Mouse (Mus musculus): ENCODE measurements at regions not wholly inside any gene's neighbourhood (a gene's known extent, or its start where the extent isn't known, plus 50 kb on each side); places are given as distances from the start of the nearest gene placed in this dataset.

GRCm38 (mm10) chr16:86244191-86244590, 342.6 kb upstream of the Adamts5 start:
- H3K4me3 ChIP-seq (ENCODE audit: insufficient read depth in 1 of 2, low read depth in 2 of 2, low read length in 2 of 2): no peak overlapping the region
- DNase-seq (ENCODE audit: low read depth in 3 of 3, low spot score in 3 of 3) (no peak), ATAC-seq (ENCODE audit: insufficient read depth) (no peak)
- H3K27me3 ChIP-seq (ENCODE audit: control insufficient read depth, insufficient read depth, low read length): no peaks in the 10 kb centered on the region
- H3K9me3 ChIP-seq (ENCODE audit: control insufficient read depth, low read length): no peaks in the 10 kb centered on the region
- H3K27ac ChIP-seq: no peak overlapping the region
- H3K36me3 ChIP-seq (replicated peaks; ENCODE audit: control insufficient read depth, insufficient read depth, low read depth): no peaks in the 10 kb centered on the region
- TF ChIP-seq EP300 (IDR thresholded peaks at IDR 0.05; ENCODE audit: low read depth) (no peak), CTCF (IDR thresholded peaks at IDR 0.05; ENCODE audit: low read depth) (no peak)
- no peaks in the 10 kb centered on the region for H3K4me1 ChIP-seq (replicated peaks; ENCODE audit: control insufficient read depth in 2 of 2, insufficient read depth in 2 of 2, low read length in 1 of 2)
- H3K9ac ChIP-seq (replicated peaks): no peak overlapping the region
- WGBS (ENCODE audit: insufficient replicate concordance): 57% methylated on average over 2 of the region's 2 CpGs
- no peak overlapping the region for H3K4me2 ChIP-seq (ENCODE audit: low read depth)

GRCm38 (mm10) chr16:86242766-86243510, 341.3 kb upstream of the Adamts5 start:
- H3K4me3 ChIP-seq (ENCODE audit: insufficient read depth in 1 of 2, low read depth in 2 of 2, low read length in 2 of 2): no peak overlapping the region
- no peak overlapping the region for H3K27ac ChIP-seq
- H3K9me3 ChIP-seq (ENCODE audit: control insufficient read depth, low read length): no peaks in the 10 kb centered on the region
- no peak overlapping the region for H3K4me2 ChIP-seq (ENCODE audit: low read depth)
- ATAC-seq (ENCODE audit: insufficient read depth): no peak
- no peak overlapping the region for H3K9ac ChIP-seq (replicated peaks)
- WGBS (ENCODE audit: insufficient replicate concordance): 49% methylated on average over 3 of the region's 3 CpGs
- no peaks in the 10 kb centered on the region for H3K27me3 ChIP-seq (ENCODE audit: control insufficient read depth, insufficient read depth, low read length)
- H3K36me3 ChIP-seq (replicated peaks; ENCODE audit: control insufficient read depth, insufficient read depth, low read depth): no peaks in the 10 kb centered on the region
- no peak for DNase-seq (ENCODE audit: low read depth in 3 of 3, low spot score in 3 of 3)
- TF ChIP-seq CTCF (IDR thresholded peaks at IDR 0.05; ENCODE audit: low read depth): no peak
- TF ChIP-seq EP300 (IDR thresholded peaks at IDR 0.05; ENCODE audit: low read depth): no peak
- no peaks in the 10 kb centered on the region for H3K4me1 ChIP-seq (replicated peaks; ENCODE audit: control insufficient read depth in 2 of 2, insufficient read depth in 2 of 2, low read length in 1 of 2)

DNA sequence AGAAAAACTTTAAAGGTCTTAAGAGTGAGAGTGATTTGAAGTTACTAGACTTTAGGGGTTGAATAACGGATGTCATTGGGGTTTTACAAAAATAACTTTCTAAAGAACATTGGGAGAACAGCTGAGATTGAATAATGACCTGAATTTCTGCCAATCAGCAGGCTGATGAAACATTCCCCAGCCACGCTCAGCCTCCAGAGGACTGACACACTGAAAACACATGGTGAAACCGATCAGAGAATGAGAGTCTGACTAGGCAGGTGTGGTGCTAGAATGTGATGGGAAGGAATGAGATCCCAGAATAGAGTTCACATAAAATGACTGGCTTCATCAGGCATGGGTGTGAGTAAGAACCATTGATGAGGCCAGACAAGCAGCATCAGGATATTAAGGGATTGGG, 321.4 kb upstream of the Adamts5 start:
- ATAC-seq (ENCODE audit: insufficient read depth) (no peak), DNase-seq (ENCODE audit: low read depth in 3 of 3, low spot score in 3 of 3) (no peak)
- no peak for TF ChIP-seq EP300 (IDR thresholded peaks at IDR 0.05; ENCODE audit: low read depth)
- TF ChIP-seq CTCF (IDR thresholded peaks at IDR 0.05; ENCODE audit: low read depth): no peak
- H3K27me3 ChIP-seq (ENCODE audit: control insufficient read depth, insufficient read depth, low read length): no peaks in the 10 kb centered on the region
- 48% methylated on average over 3 of the region's 3 CpGs for whole genome bisulfite sequencing (ENCODE audit: insufficient replicate concordance)
- no peak overlapping the region for H3K9ac ChIP-seq (replicated peaks)
- H3K4me1 ChIP-seq (replicated peaks; ENCODE audit: control insufficient read depth in 2 of 2, insufficient read depth in 2 of 2, low read length in 1 of 2): no peaks in the 10 kb centered on the region
- H3K9me3 ChIP-seq (ENCODE audit: control insufficient read depth, low read length): no peaks in the 10 kb centered on the region
- H3K36me3 ChIP-seq (replicated peaks; ENCODE audit: control insufficient read depth, insufficient read depth, low read depth): no peaks in the 10 kb centered on the region
- no peak overlapping the region for H3K4me2 ChIP-seq (ENCODE audit: low read depth)
- no peak overlapping the region for H3K27ac ChIP-seq
- H3K4me3 ChIP-seq (ENCODE audit: insufficient read depth in 1 of 2, low read depth in 2 of 2, low read length in 2 of 2): no peak overlapping the region

- no peaks in the 10 kb centered on the region for H3K36me3 ChIP-seq (replicated peaks; ENCODE audit: control insufficient read depth, insufficient read depth, low read depth)
- no peak overlapping the region for H3K4me3 ChIP-seq (ENCODE audit: insufficient read depth in 1 of 2, low read depth in 2 of 2, low read length in 2 of 2)
- no peak for DNase-seq (ENCODE audit: low read depth in 3 of 3, low spot score in 3 of 3)
- H3K4me2 ChIP-seq (ENCODE audit: low read depth): no peak overlapping the region
- H3K9ac ChIP-seq (replicated peaks): no peak overlapping the region
- TF ChIP-seq EP300 (IDR thresholded peaks at IDR 0.05; ENCODE audit: low read depth) (no peak), CTCF (IDR thresholded peaks at IDR 0.05; ENCODE audit: low read depth) (no peak)
- no peak overlapping the region for H3K27ac ChIP-seq
- no peak for ATAC-seq (ENCODE audit: insufficient read depth)
- no peaks in the 10 kb centered on the region for H3K4me1 ChIP-seq (replicated peaks; ENCODE audit: control insufficient read depth in 2 of 2, insufficient read depth in 2 of 2, low read length in 1 of 2)
- no peaks in the 10 kb centered on the region for H3K27me3 ChIP-seq (ENCODE audit: control insufficient read depth, insufficient read depth, low read length)
- H3K9me3 ChIP-seq (ENCODE audit: control insufficient read depth, low read length): no peaks in the 10 kb centered on the region
These were observed 308.9 kb upstream of the Adamts5 start for GRCm38 (mm10) chr16:86210547-86210946.

DNA sequence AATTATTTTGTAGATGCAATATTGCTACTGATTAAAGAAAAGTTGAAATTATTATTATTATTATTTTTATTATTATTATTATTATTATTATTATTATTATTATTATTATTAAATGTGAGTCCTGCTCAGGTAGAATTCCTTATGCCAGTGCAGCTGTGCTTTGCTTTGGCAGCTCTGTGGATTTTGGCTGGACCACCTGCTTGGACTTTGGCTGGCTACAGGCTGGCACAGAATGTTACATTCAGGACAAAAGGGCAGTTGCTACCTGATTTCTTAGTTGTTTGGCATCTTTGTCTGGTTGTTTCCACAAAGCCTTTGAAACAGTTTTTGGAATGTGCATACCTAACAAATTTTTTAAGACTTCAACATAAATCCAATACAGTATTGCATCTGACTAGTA, 307.7 kb upstream of the Adamts5 start:
- TF ChIP-seq CTCF (IDR thresholded peaks at IDR 0.05; ENCODE audit: low read depth) (no peak), EP300 (IDR thresholded peaks at IDR 0.05; ENCODE audit: low read depth) (no peak)
- Histone ChIP-seq H3K9ac (replicated peaks) (no peak overlapping the region), H3K9me3 (ENCODE audit: control insufficient read depth, low read length) (no peaks in the 10 kb centered on the region), H3K4me2 (ENCODE audit: low read depth) (no peak overlapping the region), H3K4me1 (replicated peaks; ENCODE audit: control insufficient read depth in 2 of 2, insufficient read depth in 2 of 2, low read length in 1 of 2) (no peaks in the 10 kb centered on the region), H3K36me3 (replicated peaks; ENCODE audit: control insufficient read depth, insufficient read depth, low read depth) (no peaks in the 10 kb centered on the region), H3K27ac (no peak overlapping the region), H3K27me3 (ENCODE audit: control insufficient read depth, insufficient read depth, low read length) (no peaks in the 10 kb centered on the region), H3K4me3 (ENCODE audit: insufficient read depth in 1 of 2, low read depth in 2 of 2, low read length in 2 of 2) (no peak overlapping the region)
- DNase-seq (ENCODE audit: low read depth in 3 of 3, low spot score in 3 of 3): no peak
- ATAC-seq (ENCODE audit: insufficient read depth): no peak

Data from liver, embryonic 14.5 days (tissue).